Mouse (Mus musculus) embryo, embryonic 10.5 days (tissue): ENCODE data around the gene Tmem161a.
A peak's percentile ranks its signal among the peaks of the same experiment; 100 is the strongest.
"Not testable (repeated sequence)": the region's sequence is repeated elsewhere in the genome, so short reads cannot be mapped to it uniquely, and the experiment has no call there.

Experiments
- DNase-seq: peaks from one replicate; pipeline ENCODE4 v3.0.0-alpha.2; 2015; ENCODE audit warnings: low spot score

The Tmem161a gene

DNA sequence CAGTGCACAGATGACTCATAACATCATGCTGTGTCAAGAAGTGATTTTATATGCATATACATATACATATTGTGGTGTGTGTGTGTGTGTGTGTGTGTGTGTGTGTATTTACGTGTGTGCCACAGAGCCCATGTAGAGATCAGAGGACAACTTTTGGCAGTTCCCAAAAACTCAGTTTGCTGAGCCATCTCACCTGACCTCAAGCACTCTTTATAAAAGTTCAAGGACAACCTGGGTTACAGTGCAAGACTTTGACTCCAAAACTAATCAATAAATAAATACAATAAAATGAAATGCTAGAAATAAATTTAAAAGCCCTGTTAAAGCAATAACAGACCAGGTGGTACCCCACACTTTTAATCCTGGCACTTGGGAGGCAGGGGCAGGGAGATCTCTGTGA lies 39.1 kb downstream of the Tmem161a start:
- DNase-seq: no peak

DNA sequence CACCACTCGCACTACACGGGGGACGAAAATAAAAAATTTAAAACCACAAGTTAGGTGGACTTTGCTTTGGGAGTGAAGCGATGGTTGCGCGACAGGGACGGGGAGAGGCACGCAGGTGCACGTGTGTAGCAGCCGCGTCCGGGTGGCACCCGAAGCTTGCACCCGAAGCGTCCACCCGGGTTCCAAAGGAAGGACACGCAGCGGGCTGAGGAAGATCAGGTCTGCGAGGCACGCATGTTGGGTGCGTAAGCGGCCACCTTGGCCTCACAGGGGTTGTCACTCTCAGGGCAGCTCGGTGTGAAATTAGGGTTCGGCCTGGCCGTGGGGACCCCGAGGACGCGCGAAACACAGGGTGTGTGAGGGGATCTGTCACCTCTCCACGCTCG lies 39.6 kb downstream of the Tmem161a start:
- DNase-seq: peak; percentile 14

DNA sequence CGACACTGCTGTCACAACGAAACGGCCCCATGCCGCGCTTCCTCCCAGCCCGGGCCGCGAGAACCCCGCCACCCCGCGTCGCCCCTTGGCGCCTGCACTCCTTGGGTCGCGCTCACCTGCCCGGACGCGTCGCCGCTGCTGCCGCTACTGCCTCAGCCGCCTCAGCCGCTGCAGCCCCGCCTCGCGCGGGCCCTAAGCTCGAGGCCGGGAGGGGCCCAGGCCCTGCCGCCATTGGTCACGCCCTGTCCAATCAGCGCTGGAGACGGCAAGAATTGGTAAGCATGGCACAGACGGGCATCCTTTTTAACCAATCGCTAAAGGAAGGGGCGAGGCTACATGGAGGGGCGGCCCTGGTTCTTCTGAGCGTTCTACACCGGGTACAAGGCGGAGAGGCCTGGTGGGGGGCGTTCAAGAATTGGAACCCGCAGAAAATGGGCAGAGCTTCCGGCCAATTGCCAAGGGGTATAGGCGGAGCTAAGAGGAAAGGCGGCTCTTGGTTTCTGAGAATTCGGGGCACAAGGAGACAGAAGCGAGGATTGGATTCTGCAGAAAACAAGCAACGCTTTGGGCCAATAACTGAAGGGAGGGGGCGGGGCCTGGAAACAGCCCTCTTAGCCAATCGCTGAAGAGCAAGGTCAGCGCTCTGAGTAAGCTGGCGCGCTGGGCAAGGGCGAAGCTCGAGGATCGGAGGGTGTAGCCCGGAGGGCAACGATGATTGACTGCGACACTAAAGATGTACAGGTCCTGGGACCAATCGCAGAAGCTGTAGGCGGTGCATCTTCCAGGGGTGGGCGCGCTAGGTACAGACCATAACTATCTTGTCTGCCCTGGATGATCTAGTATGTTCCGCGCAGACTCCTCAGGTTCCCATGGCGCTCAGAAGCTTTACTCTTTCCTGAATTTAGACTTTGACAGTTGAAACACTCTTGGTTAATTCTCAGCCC lies 40.2 kb downstream of the Tmem161a start, which contains the start of gene Slc25a42:
Slc25a42 (minus strand) TSS at position 194 of the 944 bp plus-strand sequence.
- peak; percentile 99 for DNase-seq

DNA sequence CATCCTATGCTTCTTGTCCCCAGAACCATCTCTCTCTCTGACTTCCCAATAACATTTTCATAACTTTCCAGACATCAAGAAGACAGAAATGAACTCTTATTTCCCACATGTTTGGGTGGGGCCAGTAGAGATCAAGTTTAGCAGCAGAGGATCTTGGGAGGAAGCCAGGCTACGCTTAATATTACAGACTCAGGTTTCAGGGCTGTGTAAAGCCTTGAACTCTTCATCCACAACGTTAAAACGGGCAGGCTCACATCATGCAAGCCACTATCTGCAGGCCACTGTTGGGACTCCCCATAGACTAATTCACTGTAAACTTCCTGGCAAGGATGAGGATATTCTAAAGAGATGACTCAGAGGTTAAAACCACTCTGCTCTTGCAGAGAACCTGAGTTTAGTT lies 42.3 kb downstream of the Tmem161a start:
- no peak for DNase-seq

DNA sequence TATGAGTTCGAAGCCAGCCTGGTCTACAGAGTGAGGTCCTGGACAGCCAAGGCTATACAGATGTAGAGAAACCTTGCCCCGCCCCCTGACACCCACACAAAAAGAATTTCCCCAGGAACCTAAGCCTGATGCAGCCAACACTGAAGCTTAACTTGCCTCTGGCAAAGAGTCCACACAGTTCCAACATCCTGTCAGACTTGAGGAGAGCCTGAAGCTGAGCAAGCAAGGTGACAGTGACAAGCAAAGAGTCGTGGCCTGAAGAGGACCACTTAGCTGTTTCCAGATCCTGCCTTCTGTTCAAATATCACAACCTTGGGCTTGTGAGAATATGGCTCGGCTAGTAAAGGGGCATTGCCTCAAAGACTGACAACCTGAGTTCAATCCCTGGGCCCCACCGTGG lies 42.9 kb downstream of the Tmem161a start:
- DNase-seq: no peak

DNA sequence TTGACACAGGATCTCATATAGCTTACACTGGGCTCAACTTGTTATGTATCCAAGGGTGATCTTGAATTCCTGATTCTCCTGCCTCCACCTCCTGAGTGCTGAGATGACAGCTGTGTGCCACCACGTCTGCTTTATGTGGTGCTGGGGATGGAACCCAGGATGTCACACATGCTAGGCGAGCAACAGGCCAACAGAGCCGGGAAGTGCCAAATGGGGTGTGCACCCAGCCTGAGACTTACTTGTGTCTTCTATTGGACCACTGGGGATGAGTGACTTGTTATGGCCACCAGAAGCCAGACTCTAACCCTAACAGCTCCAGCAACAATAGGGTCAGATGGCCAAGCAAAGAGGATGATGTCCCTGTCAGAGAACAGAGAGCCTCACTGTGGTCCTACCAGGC lies 44.0 kb downstream of the Tmem161a start:
- DNase-seq: not testable (repeated sequence)

DNA sequence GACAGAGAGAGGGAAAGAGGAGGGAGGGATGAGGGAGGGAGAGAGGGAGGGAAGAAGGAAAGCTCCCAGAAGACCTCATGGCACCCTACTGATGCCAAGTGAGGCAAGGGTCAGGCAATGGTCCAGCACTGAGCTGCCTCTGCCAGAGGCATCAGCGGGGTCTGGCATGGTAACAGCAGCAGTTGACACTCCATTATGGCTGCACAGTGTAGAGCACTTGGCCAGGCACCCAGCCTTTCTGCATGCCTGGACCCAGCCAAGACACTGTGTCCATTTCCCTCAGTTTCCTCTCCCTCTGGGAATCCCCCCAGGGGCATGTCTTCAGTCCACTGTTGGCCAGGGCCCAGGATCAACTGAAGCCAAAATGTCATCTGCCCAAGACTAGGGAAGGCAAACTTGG lies 44.4 kb downstream of the Tmem161a start:
- no peak for DNase-seq

DNA sequence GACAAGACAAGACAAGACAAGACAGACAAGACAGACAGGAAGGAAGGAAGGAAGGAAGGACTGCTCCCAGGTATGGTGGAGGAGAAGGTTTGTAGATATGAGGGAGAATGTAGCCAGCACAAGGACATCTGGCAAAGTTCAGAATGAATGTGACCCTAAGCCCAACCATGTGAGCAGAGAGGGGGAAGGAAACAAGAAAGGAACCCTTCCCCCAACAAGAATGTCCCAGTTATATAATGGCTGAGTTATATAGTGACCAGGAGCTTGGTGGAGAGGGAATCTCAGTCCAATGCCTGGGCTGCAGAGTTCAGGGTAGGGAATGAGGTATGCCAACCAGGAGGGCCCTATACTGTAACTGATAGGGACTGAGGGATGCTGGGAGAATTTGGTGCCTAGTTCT lies 45.3 kb downstream of the Tmem161a start:
- DNase-seq: no peak

DNA sequence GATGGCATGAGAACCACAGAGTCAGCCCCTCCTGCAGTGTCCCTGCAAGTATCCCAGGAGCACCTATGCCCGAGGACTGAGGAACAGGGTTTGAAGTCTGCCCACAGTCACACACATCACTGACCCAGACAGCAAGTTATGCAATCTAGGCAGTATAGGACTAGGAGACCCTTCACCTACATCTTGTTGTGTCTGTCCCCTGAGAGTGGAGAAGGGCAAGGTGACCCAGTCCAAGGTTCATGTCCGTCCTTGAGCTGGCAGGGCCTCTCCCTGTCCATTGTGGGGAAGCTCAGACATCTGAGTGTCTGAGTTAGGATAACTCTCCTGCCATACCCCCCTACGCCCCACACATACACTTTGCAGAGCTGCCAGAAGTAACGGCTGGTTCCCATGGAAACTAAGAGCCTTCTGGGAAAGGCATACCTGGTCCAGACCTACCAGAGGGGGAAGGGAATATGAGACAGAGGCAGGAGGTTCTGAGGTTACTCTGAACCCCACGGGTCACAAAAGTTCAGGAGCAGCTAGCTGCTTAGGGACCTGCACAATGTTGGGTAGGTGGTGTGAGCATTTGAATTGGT lies 47.0 kb downstream of the Tmem161a start:
- no peak for DNase-seq

DNA sequence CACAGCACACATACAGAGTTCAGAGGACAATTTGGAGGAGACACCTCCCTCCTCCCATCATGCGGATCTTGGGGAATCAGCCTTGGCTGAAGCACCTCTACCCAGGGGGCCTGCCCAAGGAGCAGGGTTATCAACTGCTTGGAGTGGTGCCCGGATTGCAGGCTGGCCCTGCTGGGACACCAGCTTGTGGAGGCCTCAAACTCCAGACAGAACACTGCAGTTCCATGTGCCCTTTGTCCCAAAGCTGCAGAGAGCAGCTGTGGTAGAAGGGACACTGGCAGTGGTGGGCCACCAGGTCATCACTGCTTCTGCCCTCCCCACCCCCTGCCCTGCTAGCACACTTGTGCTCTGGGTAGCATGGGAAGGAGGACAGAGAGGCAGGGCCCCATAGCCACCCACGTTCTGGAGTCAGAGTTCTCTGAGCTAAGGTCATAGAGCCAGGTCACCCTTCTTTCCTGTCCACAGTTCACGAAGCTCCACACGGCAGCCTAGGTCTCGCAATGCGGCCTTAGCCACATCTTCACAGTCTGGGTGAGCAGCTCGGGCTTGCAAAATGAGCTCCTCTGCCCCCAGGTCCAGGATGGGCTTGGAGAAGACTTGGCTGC lies 48.2 kb downstream of the Tmem161a start:
- no peak for DNase-seq

DNA sequence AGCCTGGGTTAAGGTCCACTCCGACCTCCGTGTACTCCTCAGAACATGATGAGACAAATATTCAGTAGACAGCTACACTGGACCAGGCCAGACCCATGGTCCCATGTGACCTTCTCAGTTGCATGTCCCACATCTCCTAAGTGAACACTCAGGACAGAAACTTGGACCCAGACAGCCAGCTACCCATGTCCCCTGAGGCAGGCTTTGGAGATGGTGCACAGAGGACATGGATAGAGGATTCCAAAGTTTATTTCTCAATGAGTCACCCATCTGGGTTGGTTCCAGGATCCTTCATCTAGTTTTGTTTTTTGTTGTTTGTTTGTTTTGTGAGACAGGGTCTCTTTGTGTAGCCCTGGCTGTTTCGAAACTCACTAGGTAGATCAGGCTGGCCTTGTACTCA lies 48.8 kb downstream of the Tmem161a start:
- no peak for DNase-seq

DNA sequence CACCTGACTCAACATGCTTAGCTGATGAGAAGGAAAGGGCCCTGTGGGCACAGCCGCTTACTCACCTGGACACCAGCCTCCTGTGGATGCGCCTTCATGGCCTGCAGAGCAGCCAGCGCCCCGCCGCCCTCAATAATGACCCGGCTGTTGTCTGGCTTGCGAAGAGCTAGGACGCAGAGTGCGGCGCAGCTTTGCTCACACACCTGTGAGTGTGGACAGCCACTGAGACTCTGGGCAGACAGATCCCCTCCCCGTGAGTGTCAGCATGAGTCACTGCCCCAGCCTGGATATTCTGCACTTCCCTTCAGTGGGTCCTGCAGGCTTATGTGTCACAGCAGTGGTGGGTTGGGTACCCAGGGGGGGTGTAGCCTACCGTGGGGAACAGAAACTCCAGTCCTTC lies 49.9 kb downstream of the Tmem161a start:
- DNase-seq: no peak

DNA sequence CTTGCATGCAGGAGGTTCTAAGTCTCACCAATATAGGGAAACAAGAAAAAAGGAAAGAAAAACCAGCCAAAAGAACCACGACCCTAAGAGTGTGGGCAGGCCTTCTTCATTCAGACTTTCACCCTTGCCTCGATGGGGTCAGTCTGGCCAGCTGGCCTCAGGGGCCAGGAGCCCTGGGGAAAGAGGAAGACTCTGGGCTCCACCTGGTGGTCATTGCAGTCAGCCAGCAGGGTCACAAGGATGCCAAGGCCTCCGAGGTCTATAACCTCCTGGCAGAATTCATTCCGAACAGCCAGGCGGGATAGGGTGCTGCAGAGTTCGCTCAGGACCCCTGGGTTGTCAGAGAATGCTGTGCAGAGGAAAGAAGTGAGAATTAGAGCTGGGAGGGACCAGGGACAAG lies 51.2 kb downstream of the Tmem161a start:
- peak; percentile 64 for DNase-seq

DNA sequence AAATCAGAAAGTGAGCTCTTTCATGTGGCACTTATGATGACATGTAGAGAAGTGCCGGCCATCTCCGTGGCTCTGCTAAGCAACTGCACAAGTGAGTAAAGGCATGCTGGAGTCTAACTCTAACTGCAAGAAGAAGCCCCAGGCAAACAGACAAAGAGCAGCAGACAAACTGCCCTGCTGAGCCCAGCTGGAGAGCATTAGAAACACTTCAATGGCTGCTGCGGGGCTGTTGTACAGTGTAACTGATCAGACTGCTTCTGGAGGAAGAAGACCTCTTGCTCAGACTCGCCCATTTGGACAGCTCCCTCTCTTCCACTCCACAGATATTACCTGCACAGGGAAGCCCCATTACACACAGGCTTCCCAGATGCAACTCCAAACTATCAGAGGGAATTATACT lies 55.8 kb downstream of the Tmem161a start:
- DNase-seq: peak; percentile 31

DNA sequence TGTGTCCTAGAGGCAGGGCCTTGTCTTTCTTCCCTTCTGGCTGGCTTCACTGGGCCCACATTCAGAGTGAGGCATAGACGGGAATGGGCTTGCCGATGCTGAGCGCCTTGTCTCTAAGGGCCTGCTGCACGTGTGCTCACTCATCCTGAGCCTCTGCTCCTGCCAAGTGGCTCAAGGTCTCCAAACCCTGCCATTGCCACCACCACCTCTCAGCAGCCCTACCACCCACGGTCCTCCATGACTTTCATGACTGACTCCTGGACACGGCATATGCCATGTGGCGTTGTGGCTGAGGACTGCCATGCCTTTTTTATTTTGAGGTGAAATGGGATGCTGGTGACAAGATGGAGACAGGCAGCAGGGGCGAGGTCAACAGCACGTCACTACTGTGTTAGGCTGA lies 58.7 kb downstream of the Tmem161a start:
- DNase-seq: no peak
